Mouse (Mus musculus): ENCODE measurements around the gene Laptm4a.

Gene Laptm4a

DNA sequence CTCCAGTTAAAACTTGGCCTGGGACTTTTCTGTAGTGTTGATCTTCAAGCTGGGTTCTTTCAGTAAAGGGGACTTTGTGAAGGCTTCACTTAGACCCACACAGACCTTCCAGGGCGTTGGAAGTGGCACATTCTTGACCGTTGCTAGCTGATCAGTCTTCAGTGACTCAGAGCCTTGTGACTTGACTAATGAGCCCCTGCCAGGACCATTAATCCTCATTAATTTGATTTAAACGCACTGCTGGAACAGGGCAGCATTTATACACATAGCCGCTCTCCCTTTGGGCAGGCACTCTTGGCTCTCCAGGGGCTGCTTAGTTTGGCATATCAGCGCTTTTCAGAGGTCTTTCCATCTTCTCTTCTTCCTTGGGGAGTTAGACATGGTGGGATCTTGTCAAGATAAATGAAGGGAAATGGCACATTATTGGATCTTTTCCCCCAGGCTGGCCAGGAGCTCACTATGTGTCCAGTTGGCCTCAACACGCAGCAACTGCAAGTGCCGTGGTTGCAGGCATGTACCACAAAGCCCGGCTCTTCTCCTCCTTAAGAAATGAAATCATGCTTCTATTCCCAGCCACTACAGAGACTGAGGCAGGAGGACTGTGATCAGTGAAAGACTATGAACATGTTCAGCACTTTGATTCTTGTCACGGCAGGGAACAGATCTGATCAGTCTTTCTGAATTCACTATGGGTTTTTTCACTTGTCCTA is 40.3 kb downstream of the Laptm4a start:
- DNase-seq: peak; percentile 25 to 41

- peak; percentile 40 to 68 for DNase-seq
These were observed 48.4 kb downstream of the Laptm4a start for GRCm38 (mm10) chr12:8969828-8970227.

DNA sequence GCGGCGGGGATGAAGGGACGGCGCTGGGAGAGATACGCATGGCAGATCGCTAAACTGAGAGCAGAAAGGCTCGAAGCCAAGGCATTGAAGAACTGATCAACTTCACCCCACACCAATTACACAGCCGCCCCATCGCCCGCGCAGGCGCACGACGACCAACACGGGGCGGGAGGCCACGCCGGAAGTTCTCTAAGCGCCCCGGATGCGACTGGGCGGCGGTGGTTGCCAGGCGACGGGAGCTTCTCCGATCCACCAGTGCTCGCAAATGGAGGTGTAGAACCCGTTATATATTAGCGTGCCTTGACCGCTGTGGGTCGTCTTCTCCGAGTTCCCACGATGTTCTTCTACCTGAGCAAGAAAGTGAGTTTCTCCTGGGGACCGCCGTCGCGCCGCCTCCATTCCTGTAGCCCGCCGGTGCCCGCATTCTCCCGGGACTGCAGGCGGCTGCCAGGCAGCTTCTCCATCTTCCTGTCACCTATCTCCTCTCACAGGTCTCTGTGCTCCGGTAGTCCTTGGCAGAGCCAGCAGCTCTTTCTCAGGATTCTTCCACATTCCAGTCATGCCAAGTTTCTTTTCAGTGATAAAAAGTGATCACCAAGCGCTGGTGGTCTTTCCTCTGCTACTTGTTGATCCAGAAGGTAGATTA is 52.5 kb downstream of the Laptm4a start, which contains the start of gene Wdr35:
Wdr35 (plus strand) TSS at position 73 of the 646 bp plus-strand sequence.
- peak; percentile 91 to 94 for DNase-seq

DNA sequence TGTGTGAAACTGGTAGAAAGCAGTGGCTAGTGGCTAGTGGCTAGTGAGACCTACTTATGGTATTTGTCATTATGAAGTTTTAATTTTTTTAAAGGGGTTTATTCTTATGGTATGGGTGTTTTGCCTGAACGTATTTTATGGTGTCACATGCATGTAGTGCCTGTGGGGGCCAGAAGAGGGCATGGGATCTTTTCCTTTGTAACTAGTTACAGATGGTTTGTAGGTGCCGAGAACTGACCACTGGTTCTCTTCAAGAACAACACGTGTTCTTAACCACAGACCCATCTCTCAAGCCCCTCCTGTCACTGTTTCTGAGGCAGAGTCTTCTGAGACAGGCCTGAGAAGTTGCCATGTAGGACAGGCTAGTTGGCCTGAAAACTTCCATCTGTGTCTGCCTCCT is 53.6 kb downstream of the Laptm4a start:
- DNase-seq: no peak
